Mouse (Mus musculus): ENCODE results near the gene Dctpp1.

DNA sequence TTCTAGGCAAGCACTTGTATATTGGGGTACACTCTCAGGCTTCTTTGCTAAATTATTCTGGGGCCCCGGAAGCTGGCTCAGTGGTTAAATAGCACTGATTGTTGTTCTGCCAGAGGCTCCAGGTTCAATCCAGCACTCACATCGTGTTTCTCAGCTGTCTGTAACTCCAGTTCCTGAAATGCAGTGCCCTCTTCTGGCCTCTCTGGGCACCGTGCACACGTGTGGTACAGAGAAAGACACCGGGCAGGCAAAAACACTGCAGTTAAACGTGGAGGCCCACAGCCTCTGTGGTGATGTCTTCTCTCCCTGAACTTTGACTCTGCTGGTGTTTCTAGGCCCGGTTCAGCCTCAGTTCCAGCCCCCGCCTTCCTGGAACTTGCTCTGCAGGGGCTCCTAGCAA lies 17.8 kb upstream of the Dctpp1 start:
- TF ChIP-seq CTCF (IDR thresholded peaks at IDR 0.05; ENCODE audit: low read depth) = peak; percentile 84
- no peak for TF ChIP-seq EP300 (IDR thresholded peaks at IDR 0.05; ENCODE audit: low read depth)

Measured in liver, postnatal 0 days (tissue).